Mouse (Mus musculus) liver, embryonic 14.5 days (tissue): ENCODE measurements at regions not wholly inside any gene's neighbourhood (a gene's known extent, or its start where the extent isn't known, plus 50 kb on each side); places are given as distances from the start of the nearest gene placed in this dataset.

Experiments used
- CTCF ChIP-seq: IDR thresholded peaks from 2 replicates; pipeline ENCODE4 v1.5.1; 2016; ENCODE audit warnings: antibody characterized with exemption, low read depth, control low read depth
- EP300 ChIP-seq: IDR thresholded peaks from 2 replicates; pipeline ENCODE4 v1.6.1; 2016; ENCODE audit warnings: antibody characterized with exemption, low read depth

GRCm38 (mm10) chr10:8998758-8999398 is 113.0 kb upstream of the Sash1 start:
- TF ChIP-seq EP300 (no peak), CTCF (no peak)
